Mouse (Mus musculus): Measurements from ENCODE around the gene Rtn2. TPM values are rescaled to one million over a fixed set of nuclear protein-coding genes. Genes with fewer than 3 reads are reported as not detected.

The Rtn2 gene
- polyA plus RNA-seq, 1 experiment from 2014 or later: 1.5 TPM

DNA sequence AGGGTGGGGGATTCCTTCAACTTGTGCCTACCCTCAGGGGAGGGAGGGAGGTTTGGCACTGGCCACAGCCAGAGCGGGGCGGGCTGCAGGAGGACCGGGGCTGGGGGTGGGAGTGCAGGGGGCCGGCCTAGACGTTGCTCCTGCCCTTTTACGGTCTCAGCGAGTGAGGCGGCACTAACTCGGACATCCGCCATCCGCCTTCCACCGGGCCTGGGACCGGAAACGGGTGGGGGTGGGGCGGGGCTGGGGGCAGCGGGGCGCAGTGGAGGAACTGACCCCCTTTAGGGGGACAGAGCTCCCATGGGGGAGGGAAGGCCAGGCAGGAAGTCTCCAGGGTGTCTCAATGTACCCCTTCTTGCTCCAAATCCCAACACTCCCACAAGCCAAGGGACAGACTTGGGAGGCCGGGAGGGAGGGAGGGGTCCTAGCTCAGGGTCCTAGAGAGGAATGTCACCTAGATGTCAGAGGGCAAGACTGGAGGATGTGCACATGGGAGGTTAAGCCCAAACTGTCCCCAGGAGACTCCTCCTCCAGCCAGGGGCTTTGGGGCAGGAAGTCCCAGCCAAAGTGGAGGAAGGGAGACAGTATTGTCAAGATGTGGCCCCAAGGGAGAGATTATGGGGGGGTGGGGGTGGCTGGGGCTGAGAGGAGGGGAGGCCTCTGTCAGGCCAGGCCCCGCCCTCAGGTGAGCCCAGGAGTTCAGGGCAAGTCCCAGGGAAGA, 12.5 kb upstream of the Rtn2 start:
- peak overlapping the region; percentile 90 for H3K9ac ChIP-seq (replicated peaks)
- WGBS (ENCODE audit: insufficient replicate concordance): 9% methylated on average over 19 of the region's 19 CpGs
- H3K27ac ChIP-seq (ENCODE audit: low read depth): peak overlapping the region; percentile 94
- DNase-seq (peak; percentile 77), ATAC-seq (peak; percentile 20)
- H3K4me1 ChIP-seq (ENCODE audit: insufficient read depth): peaks cover 45% of the 10 kb centered on the region
- H3K36me3 ChIP-seq (replicated peaks; ENCODE audit: insufficient read depth, low read length): peaks cover 3% of the 10 kb centered on the region
- H3K9me3 ChIP-seq (ENCODE audit: low read length): no peaks in the 10 kb centered on the region
- TF ChIP-seq EP300 (IDR thresholded peaks at IDR 0.05; ENCODE audit: low read depth) (no peak), CTCF (IDR thresholded peaks at IDR 0.05; ENCODE audit: low read depth) (no peak)
- no peaks in the 10 kb centered on the region for H3K27me3 ChIP-seq (ENCODE audit: insufficient read depth, low read length)
- H3K4me2 ChIP-seq (ENCODE audit: low read depth, low read length): peak overlapping the region; percentile 99
- H3K4me3 ChIP-seq (ENCODE audit: low read depth, low read length): peak overlapping the region; percentile 96

GRCm38 (mm10) chr7:19270509-19271237, 11.8 kb upstream of the Rtn2 start:
- 0 out of 2 replicates have a peak, but pooled peaks cover under 1% of the 10 kb centered on the region for H3K36me3 ChIP-seq (replicated peaks; ENCODE audit: insufficient read depth, low read length)
- H3K9ac ChIP-seq (replicated peaks): peak overlapping the region; percentile 90
- peak overlapping the region; percentile 99 for H3K4me2 ChIP-seq (ENCODE audit: low read depth, low read length)
- H3K4me1 ChIP-seq (ENCODE audit: insufficient read depth): peaks cover 38% of the 10 kb centered on the region
- DNase-seq: peak; percentile 55
- H3K27me3 ChIP-seq (ENCODE audit: insufficient read depth, low read length): no peaks in the 10 kb centered on the region
- 2% methylated on average over 18 of the region's 21 CpGs for WGBS (ENCODE audit: insufficient replicate concordance)
- no peaks in the 10 kb centered on the region for H3K9me3 ChIP-seq (ENCODE audit: low read length)
- peak overlapping the region; percentile 94 for H3K27ac ChIP-seq (ENCODE audit: low read depth)
- ATAC-seq: no peak
- peak overlapping the region; percentile 96 for H3K4me3 ChIP-seq (ENCODE audit: low read depth, low read length)
- TF ChIP-seq EP300 (IDR thresholded peaks at IDR 0.05; ENCODE audit: low read depth) (no peak), CTCF (IDR thresholded peaks at IDR 0.05; ENCODE audit: low read depth) (no peak)

GRCm38 (mm10) chr7:19271238-19272172, 10.9 kb upstream of the Rtn2 start, which contains the start of gene Vasp:
Gene Vasp (minus strand): TSS chr7:19271817.
- Histone ChIP-seq H3K4me3 (ENCODE audit: low read depth, low read length) (peak within 1 kb of the TSS; percentile 96), H3K9me3 (ENCODE audit: low read length) (no peaks in the 10 kb centered on the region), H3K36me3 (replicated peaks; ENCODE audit: insufficient read depth, low read length) (no peaks in the 10 kb centered on the region), H3K4me2 (ENCODE audit: low read depth, low read length) (peak within 1 kb of the TSS; percentile 99), H3K9ac (replicated peaks) (peak within 1 kb of the TSS; percentile 90), H3K27ac (ENCODE audit: low read depth) (peak within 1 kb of the TSS; percentile 94), H3K4me1 (ENCODE audit: insufficient read depth) (peaks cover 29% of the 10 kb centered on the region), H3K27me3 (ENCODE audit: insufficient read depth, low read length) (no peaks in the 10 kb centered on the region)
- peak; percentile 76 for ATAC-seq
- peak; percentile 87 for DNase-seq
- TF ChIP-seq EP300 (IDR thresholded peaks at IDR 0.05; ENCODE audit: low read depth) (no peak; the same call in 1 of the 2 replicates), CTCF (IDR thresholded peaks at IDR 0.05; ENCODE audit: low read depth) (peak; percentile 27)
- WGBS (ENCODE audit: insufficient replicate concordance): 2% methylated on average over 59 of the region's 62 CpGs

DNA sequence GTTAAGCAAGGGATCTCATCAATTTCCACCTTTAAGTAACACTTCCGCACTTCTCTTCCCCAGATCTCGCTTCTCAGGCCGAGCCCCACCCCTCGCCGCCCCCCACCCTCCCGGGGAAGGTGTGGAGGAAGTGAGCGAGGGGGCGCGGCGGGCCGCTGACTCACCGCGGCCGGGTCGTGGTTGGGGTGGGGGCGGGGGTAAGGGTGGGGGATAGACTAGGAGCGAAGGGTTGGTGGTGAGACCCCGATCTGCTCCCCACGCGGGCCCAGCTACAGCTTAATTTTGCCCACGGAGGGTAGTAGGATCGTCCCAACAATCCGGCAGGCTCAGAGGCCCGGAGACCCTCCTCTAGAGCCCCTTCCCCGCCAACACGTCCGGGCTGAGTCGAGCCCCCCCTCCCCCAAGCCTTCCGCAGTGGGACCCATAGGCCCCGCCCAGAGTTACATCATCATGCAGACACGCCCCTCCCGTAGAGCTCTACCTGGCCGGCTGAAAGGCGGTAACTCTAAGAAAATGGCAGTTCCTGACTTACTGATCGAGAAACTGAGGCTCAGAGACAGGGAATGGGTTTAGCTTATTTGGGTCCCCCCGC, 10.2 kb upstream of the Rtn2 start:
- peak; percentile 87 for DNase-seq
- Histone ChIP-seq H3K27ac (ENCODE audit: low read depth) (peak overlapping the region; percentile 94), H3K27me3 (ENCODE audit: insufficient read depth, low read length) (no peaks in the 10 kb centered on the region), H3K4me2 (ENCODE audit: low read depth, low read length) (peak overlapping the region; percentile 99), H3K36me3 (replicated peaks; ENCODE audit: insufficient read depth, low read length) (no peaks in the 10 kb centered on the region), H3K4me1 (ENCODE audit: insufficient read depth) (peaks cover 23% of the 10 kb centered on the region), H3K9me3 (ENCODE audit: low read length) (no peaks in the 10 kb centered on the region), H3K9ac (replicated peaks) (peak overlapping the region; percentile 90), H3K4me3 (ENCODE audit: low read depth, low read length) (peak overlapping the region; percentile 96)
- TF ChIP-seq EP300 (IDR thresholded peaks at IDR 0.05; ENCODE audit: low read depth) (no peak), CTCF (IDR thresholded peaks at IDR 0.05; ENCODE audit: low read depth) (no peak)
- WGBS (ENCODE audit: insufficient replicate concordance): under 1% methylated on average over 36 of the region's 36 CpGs
- ATAC-seq: peak; percentile 70

GRCm38 (mm10) chr7:19276253-19276652, 6.2 kb upstream of the Rtn2 start:
- H3K27me3 ChIP-seq (ENCODE audit: insufficient read depth, low read length): peaks cover 38% of the 10 kb centered on the region
- H3K27ac ChIP-seq (ENCODE audit: low read depth): no peak overlapping the region

More at GRCm38 (mm10) chr7:19276253-19276652, 6.2 kb upstream of the Rtn2 start:
- DNase-seq (no peak), ATAC-seq (no peak)
- Histone ChIP-seq H3K9me3 (ENCODE audit: low read length) (no peaks in the 10 kb centered on the region), H3K4me2 (ENCODE audit: low read depth, low read length) (no peak overlapping the region), H3K4me1 (ENCODE audit: insufficient read depth) (peaks cover 3% of the 10 kb centered on the region), H3K9ac (replicated peaks) (no peak overlapping the region), H3K4me3 (ENCODE audit: low read depth, low read length) (no peak overlapping the region), H3K36me3 (replicated peaks; ENCODE audit: insufficient read depth, low read length) (no peaks in the 10 kb centered on the region)
- peak; percentile 55 for TF ChIP-seq CTCF (IDR thresholded peaks at IDR 0.05; ENCODE audit: low read depth)
- TF ChIP-seq EP300 (IDR thresholded peaks at IDR 0.05; ENCODE audit: low read depth): no peak
- 46% methylated on average over 4 of the region's 4 CpGs for WGBS (ENCODE audit: insufficient replicate concordance)

Data from liver, postnatal 0 days (tissue).